Mouse (Mus musculus): ENCODE data around the gene Tapt1. TPM values are rescaled to one million over a fixed set of nuclear protein-coding genes. Genes with fewer than 3 reads are reported as not detected.

Tapt1 gene
- 10 to 100 TPM; 44.4 to 46.7 TPM for total RNA-seq (2021)

DNA sequence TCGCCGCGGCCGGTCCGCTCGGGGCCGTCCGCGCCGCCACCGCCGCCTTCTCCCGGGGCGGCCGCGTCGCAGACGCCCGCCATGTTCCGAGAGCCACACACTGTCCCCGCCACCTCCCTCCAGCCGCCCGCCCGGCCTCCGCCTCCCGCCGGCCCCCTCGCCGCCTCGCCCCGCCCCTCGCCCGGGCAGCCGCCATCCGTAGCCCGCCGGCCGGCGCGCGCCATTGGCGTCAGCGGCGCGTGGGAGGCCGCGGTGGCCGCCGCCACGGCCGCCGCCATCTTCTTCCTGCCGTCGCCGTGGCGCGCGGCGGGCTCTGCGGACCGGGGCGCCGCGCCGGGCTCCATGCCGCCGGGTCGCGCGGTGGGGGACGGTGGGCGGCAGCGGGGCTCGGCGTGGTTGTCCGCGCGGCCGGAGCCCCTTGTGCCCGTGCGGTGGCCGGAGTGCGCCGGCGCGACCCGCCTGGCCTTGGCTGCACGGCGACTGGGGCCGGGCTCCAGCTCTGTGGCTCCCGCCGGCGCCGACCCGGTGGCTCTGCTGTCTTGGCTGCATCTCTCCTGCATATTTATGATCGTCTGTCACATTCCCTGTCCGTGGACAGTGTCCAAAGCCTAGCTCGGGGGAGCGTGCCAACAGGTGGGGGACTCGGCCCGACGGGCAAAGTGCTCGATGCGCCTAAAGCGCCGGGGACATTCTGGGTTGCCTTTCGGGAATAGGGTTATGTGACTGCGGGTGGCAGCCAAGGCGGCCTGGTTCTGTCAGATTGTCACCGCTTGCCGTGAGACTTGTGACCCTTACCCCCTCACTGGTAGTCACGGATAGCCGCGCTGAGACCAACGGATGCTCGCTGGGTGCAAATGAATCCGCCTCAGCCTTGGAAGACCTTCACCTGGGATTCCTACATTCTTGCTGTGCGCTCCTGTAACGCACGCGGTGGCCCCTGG lies at the start of gene Tapt1:
TSS of gene Tapt1 (minus strand) at position 106 of the 941 bp plus-strand sequence.
- DNase-seq = peak; percentile 89
- intact Hi-C loops (cut with DNase I) = no loop called here

DNA sequence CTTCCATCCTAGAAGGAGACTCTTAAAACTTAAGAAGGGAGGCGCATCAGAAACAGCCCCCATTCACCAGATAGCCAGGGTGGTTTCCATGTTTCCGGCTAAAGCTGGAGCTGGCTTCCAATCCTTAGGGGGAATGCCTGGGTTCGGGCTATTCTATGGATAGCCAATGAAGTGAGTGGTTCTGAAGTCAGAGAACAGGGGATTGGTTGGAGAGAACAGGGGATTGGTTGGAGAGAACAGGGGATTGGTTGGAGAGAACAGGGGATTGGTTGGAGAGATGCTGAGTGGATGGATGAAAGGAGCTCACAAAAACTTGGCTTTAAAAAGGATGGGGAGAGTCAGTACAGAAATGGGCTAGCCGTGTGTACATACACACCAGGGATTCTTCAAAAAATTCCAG lies 45.1 kb upstream of the Tapt1 start:
- intact Hi-C loops (cut with DNase I) = loop anchor here (10.0 kb wide), 1 partner anchor 597 kb away; no protein-coding TSS in a partner anchor

DNA sequence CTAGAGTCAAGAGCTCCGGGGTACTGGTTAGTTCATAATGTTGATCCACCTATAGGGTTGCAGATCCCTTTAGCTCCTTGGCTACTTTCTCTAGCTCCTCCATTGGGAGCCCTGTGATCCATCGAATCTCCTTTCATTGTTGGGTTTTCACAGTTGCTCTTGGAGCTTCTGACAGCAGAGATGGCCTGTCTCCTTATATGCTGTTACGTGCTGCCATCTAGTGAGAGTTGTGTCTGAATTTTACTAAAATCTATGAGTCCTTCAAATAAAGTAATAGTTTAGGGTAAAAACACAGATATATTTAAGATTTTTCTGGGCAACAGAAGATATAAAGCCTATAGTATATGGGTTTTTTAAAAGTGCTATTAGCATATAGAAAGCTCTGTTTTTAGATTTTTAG lies 42.1 kb upstream of the Tapt1 start:
- intact Hi-C loops (cut with DNase I) = loop anchor here (5.0 kb wide), 1 partner anchor 216 kb away; no protein-coding TSS in a partner anchor
- DNase-seq = peak; percentile 10

More for the DNA sequence above, 45.1 kb upstream of the Tapt1 start:
- no peak for DNase-seq

DNA sequence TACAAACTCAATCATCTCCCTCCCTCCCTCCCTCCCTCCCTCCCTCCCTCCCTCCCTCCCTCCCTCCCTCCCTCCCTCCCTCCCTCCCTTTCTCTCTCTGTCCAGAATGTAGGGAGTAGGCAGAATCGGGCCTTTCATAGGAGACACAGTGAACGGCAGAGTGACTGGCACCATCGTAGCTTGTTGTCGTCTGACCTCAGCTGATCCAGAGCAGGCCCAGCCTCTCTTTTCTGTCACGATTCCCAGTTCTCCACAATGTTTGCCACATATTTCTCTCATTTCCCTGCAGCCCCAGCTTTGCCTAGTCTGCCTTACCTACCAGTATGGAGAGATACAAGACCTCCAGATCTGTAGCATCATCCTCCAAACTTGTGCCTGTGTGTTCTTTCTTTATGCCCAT lies 35.3 kb upstream of the Tapt1 start:
- DNase-seq = no peak
- intact Hi-C loops (cut with DNase I) = loop anchor here (5.0 kb wide), 1 partner anchor 419 kb away; no protein-coding TSS in a partner anchor

DNA sequence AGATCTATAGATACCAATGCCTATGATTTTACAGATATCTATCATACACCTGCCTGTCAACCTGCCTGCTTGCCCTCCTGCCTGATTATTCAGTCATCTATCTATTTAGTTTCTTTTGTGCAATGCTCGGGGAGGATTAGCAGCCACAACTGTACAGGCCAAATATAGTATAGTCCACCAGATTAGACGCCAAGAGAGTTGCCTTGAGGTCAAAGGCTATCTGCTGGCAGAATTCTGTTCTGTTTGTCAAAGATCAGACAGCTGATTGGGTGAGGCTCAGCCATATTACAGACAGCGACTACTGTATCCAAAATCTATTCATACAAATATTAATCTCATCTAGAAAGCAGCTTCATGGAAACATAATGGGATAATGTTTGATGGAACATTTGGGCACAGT lies 34.7 kb upstream of the Tapt1 start:
- no peak for DNase-seq
- intact Hi-C loops (cut with DNase I) = loop anchor here (5.0 kb wide), 1 partner anchor 419 kb away; no protein-coding TSS in a partner anchor

DNA sequence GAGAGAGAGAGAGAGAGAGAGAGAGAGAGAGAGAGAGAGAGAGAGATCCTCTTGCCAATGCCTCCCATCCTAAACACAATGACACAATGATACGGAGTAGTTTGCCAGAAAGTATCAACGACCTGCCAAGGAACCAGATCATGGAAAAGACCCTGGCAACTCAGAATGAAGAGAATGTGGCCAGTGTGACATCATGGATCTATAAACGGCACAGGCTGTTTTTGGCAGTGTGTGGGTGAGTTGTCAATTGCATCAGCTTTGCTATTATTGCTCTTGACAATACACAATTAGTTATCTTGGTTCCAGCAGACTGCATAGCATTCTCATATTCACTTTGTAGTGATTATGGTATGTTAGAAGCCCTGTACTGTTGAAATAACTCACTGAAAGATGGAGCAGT lies 33.3 kb upstream of the Tapt1 start:
- no peak for DNase-seq

DNA sequence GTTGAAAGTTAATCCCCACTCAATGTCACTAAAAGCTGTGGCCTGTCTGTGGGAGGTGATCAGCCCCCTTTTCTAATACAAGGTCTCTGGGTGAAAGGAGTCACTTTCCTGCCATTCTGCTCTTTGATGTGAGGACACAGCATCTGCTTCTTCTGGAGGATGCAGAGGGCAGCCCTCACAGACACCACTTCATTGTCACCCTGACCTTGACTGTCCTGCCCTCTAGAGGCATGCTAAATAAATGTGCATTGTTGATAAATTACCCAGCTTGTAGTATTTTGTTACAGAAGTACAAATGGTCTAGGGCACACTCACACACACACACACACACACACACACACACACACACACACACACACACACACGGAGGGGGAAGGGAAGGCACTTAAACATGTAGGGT lies 31.7 kb upstream of the Tapt1 start:
- intact Hi-C loops (cut with DNase I) = no loop called here
- no peak for DNase-seq

More for the DNA sequence above, 33.3 kb upstream of the Tapt1 start:
- intact Hi-C loops (cut with DNase I) = loop anchor here (5.0 kb wide), 1 partner anchor 417 kb away; no protein-coding TSS in a partner anchor

DNA sequence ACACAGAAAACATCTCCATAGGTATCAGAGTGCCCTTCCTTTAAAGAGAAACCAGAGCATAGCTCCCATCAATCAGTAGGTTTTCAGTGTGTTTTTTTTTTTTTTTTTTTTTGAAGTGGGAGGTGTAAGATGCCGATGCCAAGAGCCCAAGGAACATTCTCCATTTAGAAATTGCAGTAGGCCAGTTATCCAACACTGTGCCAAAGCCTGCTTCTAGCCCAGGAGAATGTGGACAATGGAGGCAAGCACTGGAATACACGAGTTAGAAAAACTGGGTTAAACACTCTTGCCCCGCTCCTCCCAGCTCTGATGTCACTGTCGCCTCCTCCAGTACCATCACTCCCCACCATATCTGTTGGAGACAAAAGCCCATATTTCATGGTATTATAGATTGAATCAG lies 31.0 kb upstream of the Tapt1 start:
- DNase-seq = no peak
- intact Hi-C loops (cut with DNase I) = no loop called here

DNA sequence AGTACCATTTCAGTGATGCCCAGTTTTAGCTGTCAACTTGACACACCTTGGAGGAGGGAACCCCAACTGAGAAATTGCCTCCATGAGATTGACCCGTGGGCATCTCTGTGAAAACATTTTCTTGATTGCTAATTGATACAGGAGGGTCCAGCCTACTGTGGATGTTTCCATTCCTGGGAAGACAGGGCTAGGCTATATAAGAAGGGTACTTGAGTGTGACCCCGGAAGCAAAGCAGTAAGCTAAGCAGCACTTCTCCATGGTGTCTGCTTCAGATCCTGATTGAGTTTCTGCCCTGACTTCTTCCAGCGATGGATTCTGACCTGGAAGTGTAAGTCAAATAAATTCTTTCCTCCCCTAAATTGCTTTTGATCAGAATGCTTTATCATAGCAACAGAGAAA lies 30.1 kb upstream of the Tapt1 start:
- no peak for DNase-seq
- intact Hi-C loops (cut with DNase I) = no loop called here

DNA sequence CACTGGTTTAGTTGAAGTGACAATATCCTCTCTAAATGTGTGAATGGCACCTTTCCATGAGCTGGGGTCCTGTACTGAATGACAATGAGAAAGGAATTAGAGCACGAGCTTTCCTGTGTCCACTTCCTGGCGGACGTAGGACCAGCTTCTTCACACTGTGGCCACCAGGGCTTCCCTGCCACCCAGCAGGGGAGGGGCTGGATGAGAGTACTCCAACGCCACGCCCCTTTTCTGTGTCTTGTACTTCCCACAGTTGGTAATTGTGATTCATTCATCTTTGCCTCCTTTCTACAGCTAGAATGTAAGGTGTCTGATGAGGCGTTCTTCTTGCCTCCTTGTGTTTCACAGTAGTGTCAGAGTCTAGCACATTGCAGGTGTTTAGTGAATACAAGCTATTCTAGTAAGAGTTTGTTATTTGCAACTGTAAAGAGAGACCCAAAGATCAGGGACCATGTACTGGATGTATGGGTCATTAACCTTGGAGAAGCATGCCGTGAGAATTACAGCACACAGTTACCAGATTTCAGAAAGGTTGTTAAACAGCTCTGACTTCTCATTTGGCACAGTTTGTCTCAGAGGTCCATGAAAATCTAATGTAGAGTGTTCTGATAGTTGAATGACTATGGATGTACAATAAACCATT lies 29.5 kb upstream of the Tapt1 start:
- no peak for DNase-seq
- intact Hi-C loops (cut with DNase I) = no loop called here

DNA sequence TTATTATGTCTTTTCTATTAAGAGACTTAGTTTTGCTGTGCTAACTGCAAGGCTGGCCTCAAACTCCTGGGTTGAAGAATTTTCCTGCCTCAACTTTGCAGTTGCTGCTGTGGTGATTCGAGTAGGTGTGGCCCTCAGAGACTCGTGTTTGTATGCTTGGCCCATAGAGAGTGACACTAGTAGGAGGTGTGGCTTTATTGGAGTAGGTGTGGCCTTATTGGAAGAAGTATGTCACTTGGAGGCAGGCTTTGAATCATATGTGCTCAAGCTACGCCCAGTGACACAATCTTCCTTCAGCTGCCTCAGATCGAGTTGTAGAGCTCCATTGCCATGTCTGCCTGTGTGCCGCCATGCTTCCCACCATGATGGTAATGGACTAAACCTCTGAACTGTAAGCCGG lies 27.0 kb upstream of the Tapt1 start:
- intact Hi-C loops (cut with DNase I) = no loop called here
- DNase-seq = no peak

DNA sequence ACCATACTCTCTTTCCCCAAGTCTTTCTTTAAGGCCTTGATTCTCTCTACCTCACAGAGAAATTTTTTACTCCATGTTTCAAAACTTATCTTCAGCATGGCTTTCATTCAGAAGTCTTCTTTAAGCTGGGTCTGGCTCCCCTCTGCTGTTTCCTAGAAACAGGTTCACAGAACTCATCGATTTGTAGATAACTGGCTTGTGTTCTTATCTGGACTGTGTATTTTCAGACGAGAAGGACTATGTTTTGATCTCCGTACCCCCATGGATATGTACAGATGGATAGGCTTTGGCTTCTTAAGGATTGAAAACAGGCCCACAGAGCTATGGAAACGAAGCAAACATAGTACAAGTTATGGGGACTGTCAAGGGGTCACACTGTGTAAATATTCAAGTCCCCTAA lies 26.0 kb upstream of the Tapt1 start:
- no peak for DNase-seq
- intact Hi-C loops (cut with DNase I) = no loop called here

DNA sequence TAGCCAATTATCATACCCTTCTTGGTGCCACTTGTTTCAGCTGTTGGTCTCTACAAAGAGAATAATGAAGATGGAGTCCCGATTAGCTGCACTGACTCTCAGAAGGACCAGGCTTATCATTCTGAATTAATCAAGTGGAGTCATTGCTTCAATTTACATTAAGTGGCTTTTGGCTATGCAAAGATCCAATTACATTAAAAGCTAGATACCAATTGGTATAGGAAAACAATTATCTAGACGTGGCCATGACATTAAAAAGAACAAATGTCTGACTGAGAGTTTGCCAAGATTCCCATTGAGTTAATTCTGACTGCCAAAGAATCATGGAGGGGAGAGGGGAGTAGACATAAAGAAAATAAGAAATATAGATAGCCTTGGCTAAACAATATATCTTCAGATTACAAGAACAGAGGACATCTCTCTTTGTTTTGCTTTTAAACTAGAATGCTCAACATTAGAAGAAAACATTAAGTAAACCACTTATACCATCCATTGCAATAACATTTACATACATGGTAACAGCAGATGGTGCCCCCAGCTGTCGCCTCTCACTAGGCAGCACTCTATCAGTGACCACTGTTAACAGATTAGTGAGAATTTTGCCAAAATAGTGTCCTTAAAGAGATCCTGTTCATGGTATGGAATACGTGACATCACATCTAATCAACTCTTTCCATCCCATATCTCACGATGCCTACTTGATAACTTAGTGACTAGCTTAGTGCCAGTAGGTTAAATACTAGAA lies 24.0 kb upstream of the Tapt1 start:
- peak; percentile 57 for DNase-seq
- intact Hi-C loops (cut with DNase I) = no loop called here

DNA sequence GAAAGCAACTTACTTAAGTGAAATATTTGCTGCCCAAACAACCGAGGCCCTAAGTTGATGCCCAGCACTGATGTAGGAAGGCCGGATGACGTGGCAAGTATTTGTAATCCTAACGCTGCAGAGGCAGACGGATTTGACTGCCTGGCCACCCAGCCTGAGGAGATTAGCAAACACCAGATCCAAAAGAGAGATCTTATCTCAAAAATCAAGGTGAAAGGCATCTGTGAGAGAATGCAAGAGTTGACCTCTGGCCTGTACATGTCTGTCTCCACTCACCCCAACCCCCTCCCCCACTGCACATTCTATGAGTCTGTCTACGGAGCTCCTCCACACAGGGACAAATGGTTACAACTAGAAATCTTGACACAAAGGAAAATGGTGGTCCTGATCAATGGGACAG lies 22.9 kb upstream of the Tapt1 start:
- intact Hi-C loops (cut with DNase I) = no loop called here
- DNase-seq = no peak

DNA sequence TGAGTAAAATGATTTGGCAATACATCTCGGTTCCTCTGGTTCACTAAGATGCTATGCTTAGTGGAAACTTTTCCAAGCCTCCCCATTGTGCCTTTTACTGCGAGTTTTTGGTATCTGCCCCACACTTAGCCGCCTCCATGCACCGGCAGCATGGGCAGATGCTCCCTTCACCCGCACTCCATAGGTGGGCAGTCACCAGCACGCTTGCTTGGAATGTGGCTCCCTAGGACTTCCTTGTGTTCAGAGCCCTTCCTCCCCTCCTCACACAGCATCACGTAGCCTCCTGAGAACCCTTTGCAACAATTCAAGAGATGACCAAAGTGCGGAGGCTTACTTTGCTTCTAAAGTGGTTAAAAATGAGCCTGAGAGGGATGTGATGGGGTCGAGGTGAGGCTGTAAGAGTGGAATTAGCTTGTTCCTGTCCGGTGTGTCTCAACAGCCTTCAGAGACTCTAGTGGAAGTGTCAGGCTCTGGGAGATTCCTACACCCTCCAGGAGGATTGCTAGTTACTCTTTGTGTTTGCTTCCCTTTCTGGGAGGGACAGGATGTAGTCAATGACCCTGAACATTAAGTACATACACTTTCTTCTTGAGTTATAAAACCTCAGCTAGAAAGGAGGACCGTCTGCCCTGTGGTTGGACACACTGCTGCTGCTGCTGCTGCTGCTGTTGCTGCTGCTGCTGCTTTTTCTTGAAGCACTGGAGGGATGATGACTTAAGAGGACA lies 20.2 kb upstream of the Tapt1 start:
- DNase-seq = no peak
- intact Hi-C loops (cut with DNase I) = no loop called here

DNA sequence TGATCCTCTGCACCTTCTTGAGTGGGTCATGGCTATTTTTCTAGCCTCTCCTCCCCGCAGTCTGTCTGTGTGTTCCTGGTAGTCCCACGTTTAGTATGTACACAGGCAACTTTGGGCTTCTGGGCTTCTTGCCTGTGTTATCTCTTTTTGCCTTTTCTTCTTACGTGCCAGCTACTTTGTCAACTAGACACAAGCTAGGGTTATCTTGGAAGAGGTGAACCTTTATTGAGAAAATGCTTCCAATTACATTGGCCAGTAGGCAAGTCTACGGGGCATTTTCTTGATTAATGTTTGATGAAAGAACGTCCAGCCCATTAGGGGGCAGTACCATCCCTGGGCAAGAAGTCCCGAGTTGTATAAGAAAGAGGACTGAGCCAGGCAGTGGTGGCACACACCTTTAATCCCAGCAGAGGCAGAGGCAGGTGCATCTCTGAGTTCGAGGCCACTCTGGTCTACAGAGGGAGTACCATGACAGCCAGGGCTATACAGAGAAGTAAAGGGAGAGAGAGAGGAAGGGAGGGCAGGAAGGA lies 18.5 kb upstream of the Tapt1 start:
- DNase-seq = no peak
- intact Hi-C loops (cut with DNase I) = no loop called here

DNA sequence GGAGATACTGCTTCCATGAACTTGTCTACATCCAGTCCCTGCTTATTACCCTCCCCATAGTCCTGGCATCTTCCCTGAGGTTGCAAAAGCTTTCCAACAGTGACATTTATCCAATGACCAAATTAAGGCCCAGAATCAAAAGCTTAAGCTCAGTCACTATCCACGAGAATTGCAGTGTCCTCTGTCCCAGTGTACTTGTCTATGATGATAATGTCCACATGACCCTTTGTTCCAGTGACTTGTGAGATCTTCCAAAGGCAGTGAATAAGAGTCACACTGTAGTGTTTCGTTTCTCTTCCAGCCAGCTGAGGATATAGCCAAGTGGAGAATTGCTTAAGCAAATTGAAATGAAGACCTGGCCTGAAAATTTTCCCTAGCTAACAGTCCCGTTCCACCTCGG lies 16.4 kb upstream of the Tapt1 start:
- DNase-seq = no peak
- intact Hi-C loops (cut with DNase I) = no loop called here

DNA sequence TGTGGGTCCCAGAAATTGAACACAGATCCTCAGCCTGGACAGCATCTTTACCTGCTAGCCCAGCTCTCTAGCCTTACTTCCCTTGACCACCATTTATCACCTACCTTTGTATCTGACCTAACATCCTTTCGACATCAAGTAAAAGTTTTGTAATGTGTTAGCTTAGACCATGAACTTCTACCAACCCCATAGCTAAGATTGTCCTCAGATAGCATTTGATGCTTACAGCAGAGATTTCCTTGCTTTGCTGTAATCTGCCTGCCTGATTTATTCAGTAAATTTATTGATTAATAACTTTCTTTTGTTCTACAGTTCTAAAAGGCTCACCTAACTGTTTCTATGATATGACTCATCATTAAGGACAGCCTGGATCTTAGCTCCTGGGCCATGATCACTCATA lies 15.3 kb upstream of the Tapt1 start:
- intact Hi-C loops (cut with DNase I) = no loop called here

DNA sequence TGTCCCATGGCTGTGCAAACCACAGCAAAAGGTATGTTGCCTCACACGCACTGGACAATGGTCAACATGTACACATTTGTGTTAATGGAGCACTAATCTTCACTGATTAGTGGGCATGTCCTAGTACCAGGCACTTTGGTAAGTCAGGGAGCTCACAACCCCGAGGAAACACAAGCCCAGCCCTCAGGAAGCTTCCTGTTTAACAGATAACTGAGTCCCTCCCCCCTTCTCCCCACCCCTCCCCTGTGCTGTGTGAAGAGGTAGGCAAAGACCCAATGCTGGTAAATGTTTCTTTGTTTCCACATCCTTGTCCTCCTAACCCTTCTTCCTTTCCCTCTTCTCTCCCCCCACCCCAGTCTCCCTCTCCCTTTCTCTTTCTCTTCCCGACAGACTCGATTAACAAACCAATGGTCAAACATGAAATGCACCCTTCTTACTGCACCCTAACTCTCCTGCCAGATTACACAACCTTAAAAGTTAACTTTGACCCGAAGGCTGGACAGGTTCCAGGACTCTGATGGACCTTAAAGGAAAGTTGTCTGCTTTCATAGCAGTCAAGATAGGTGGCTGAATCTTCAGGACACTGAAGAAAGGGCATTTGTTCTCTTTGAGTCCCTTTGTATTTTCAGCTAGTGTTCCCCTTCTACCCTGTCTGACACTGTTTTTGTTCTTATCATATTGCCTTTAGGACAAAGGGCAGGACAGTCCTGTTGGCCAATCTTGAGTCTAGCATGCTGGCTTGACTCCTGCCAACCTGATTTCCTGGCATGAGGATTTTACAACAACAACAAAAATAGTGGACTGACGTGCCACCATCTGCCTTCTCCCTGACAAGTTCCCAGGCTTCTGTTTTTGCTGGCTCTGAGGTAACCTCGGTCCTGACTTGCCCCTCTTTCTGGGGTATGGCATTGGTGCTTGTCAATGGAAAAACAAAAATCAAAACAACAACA lies 13.0 kb upstream of the Tapt1 start:
- DNase-seq = no peak
- intact Hi-C loops (cut with DNase I) = no loop called here

More for the DNA sequence above, 15.3 kb upstream of the Tapt1 start:
- DNase-seq = no peak

Data from left cerebral cortex, postnatal 4 days (tissue).